Mouse (Mus musculus): ENCODE results near the gene Cd22. TPM values are rescaled to one million over a fixed set of nuclear protein-coding genes. Genes with fewer than 3 reads are reported as not detected.
"Not testable (repeated sequence)": the region's sequence is repeated elsewhere in the genome, so short reads cannot be mapped to it uniquely, and the experiment has no call there.

Cd22 gene
- total RNA-seq, 2 experiments from 2014 or later, result 0.29 TPM; not detected in 1

- not testable (repeated sequence) for DNase-seq
Observed at GRCm38 (mm10) chr7:30828871-30829270, 51.3 kb downstream of the Cd22 start.

GRCm38 (mm10) chr7:30826660-30827059 lies 53.5 kb downstream of the Cd22 start:
- DNase-seq, result no peak
- intact Hi-C loops (cut with DNase I; ENCODE audit: low total_unique reads), result no loop called here

More at GRCm38 (mm10) chr7:30828871-30829270, 51.3 kb downstream of the Cd22 start:
- intact Hi-C loops (cut with DNase I; ENCODE audit: low total_unique reads), result not testable (repeated sequence)

- intact Hi-C loops (cut with DNase I; ENCODE audit: low total_unique reads), result no loop called here
- no peak for DNase-seq
Observed at GRCm38 (mm10) chr7:30824306-30824705, 55.8 kb downstream of the Cd22 start.

GRCm38 (mm10) chr7:30823675-30824074 lies 56.5 kb downstream of the Cd22 start, which contains the start of gene Ffar2:
Gene Ffar2, minus strand, starts transcription at chr7:30823775.
- intact Hi-C loops (cut with DNase I; ENCODE audit: low total_unique reads), result no loop called here
- DNase-seq, result no peak

- intact Hi-C loops (cut with DNase I; ENCODE audit: low total_unique reads), result no loop called here
- no peak for DNase-seq
Observed at GRCm38 (mm10) chr7:30821532-30821931, 58.6 kb downstream of the Cd22 start.

GRCm38 (mm10) chr7:30820854-30821445 lies 59.2 kb downstream of the Cd22 start:
- intact Hi-C loops (cut with DNase I; ENCODE audit: low total_unique reads), result no loop called here

GRCm38 (mm10) chr7:30820131-30820530 lies 60.0 kb downstream of the Cd22 start:
- intact Hi-C loops (cut with DNase I; ENCODE audit: low total_unique reads), result no loop called here
- DNase-seq, result no peak

More at GRCm38 (mm10) chr7:30820854-30821445, 59.2 kb downstream of the Cd22 start:
- no peak for DNase-seq

Other genes with a start within 250 kb of the Cd22 start
- not detected for gene Etv2, start 244.5 kb downstream of the Cd22 start, total RNA-seq (2021)
- 10 to 100 TPM; 35.4 to 37.3 TPM for gene Rbm42, start 230.0 kb downstream of the Cd22 start, total RNA-seq (2021)
- gene Haus5, start 215.3 kb downstream of the Cd22 start, total RNA-seq (2021), result 1 to 10 TPM; 2.8 to 2.9 TPM
- 1 to 10 TPM; 2.3 to 2.6 TPM for gene Pmis2, start 208.7 kb downstream of the Cd22 start, total RNA-seq (2021)
- gene 2200002J24Rik, start 181.4 kb downstream of the Cd22 start, total RNA-seq (2021), result not detected
- gene Atp4a, start 168.1 kb downstream of the Cd22 start, total RNA-seq (2021), result under 1 TPM; 0.16 to 0.41 TPM
- gene Tmem147, start 150.8 kb downstream of the Cd22 start, total RNA-seq (2021), result 100 to 1,000 TPM; 222 to 233 TPM
- gene Gapdhs, start 136.7 kb downstream of the Cd22 start, total RNA-seq (2021), result not detected
- gene Sbsn, start 128.9 kb downstream of the Cd22 start, total RNA-seq (2021), result 1 to 10 TPM; 3.7 to 4.1 TPM
- gene Dmkn, start 116.6 kb downstream of the Cd22 start, total RNA-seq (2021), result under 1 TPM in 1 of 2 experiments, not detected in 1; 0.57 TPM
- gene Krtdap, start 92.4 kb downstream of the Cd22 start, total RNA-seq (2021), result 1 to 10 TPM; 3.4 to 3.6 TPM
- gene Ffar2, start 56.6 kb downstream of the Cd22 start, total RNA-seq (2021), result under 1 TPM in 1 of 2 experiments, not detected in 1; 0.16 TPM
- not detected for gene Ffar3, start 24.2 kb downstream of the Cd22 start, total RNA-seq (2021)
- gene Ffar1, start 18.8 kb downstream of the Cd22 start, total RNA-seq (2021), result not detected
- gene Mag, start 34.5 kb upstream of the Cd22 start, total RNA-seq (2021), result 1 to 10 TPM; 3.5 to 9.6 TPM
- gene Hamp2, start 44.3 kb upstream of the Cd22 start, total RNA-seq (2021), result not detected
- not detected for gene Hamp, start 63.7 kb upstream of the Cd22 start, total RNA-seq (2021)
- 10 to 100 TPM; 68.9 to 70.5 TPM for gene Usf2, start 76.5 kb upstream of the Cd22 start, total RNA-seq (2021)
- under 1 TPM; 0.35 to 0.47 TPM for gene Lsr, start 93.1 kb upstream of the Cd22 start, total RNA-seq (2021)
- under 1 TPM in 1 of 2 experiments, not detected in 1; 0.23 TPM for gene Fam187b, start 93.4 kb upstream of the Cd22 start, total RNA-seq (2021)
- 10 to 100 TPM; 12.6 to 14.3 TPM for gene Fxyd5, start 162.1 kb upstream of the Cd22 start, total RNA-seq (2021)
- 1 to 10 TPM; 2.0 to 2.1 TPM for gene Fxyd7, start 171.1 kb upstream of the Cd22 start, total RNA-seq (2021)
- 1,000 to 10,000 TPM; 1,292 to 1,295 TPM for gene Fxyd1, start 176.9 kb upstream of the Cd22 start, total RNA-seq (2021)
- gene Lgi4, start 179.0 kb upstream of the Cd22 start, total RNA-seq (2021), result 1 to 10 TPM; 6.2 to 8.7 TPM
- gene Fxyd3, start 196.4 kb upstream of the Cd22 start, total RNA-seq (2021), result 1 to 10 TPM; 1.9 to 3.3 TPM
- gene Hpn, start 234.9 kb upstream of the Cd22 start, total RNA-seq (2021), result 1 to 10 TPM; 7.6 to 9.6 TPM
- gene Scn1b, start 246.7 kb upstream of the Cd22 start, total RNA-seq (2021), result 100 to 1,000 TPM; 443 to 446 TPM

Data from gastrocnemius, postnatal 14 days (tissue).